Mouse (Mus musculus) CH12.LX (cell line): ENCODE measurements at regions not wholly inside any gene's neighbourhood (a gene's known extent, or its start where the extent isn't known, plus 50 kb on each side); places are given as distances from the start of the nearest gene placed in this dataset.

Experiments used
- BHLHE40 ChIP-seq: IDR thresholded peaks from 2 replicates; pipeline ENCODE4 v1.6.1; 2011; ENCODE audit warnings: mild to moderate bottlenecking, low read depth, low read length, improper control_type of control experiment
- CHD2 ChIP-seq: IDR thresholded peaks from 2 replicates; pipeline ENCODE4 v1.6.1; 2011; ENCODE audit warnings: low read length, improper control_type of control experiment
- CTCF ChIP-seq, 2 experiments: IDR thresholded peaks in 1 of 2; conservative IDR thresholded peaks in 1 of 2; 2 replicates each; pipeline ENCODE4 v1.5.1; 2011 to 2012; ENCODE audit warnings: low read depth in 2 of 2, low read length in 2 of 2, improper control_type of control experiment in 1 of 2, inconsistent platforms in 1 of 2, mild to moderate bottlenecking in 1 of 2, moderate library complexity in 1 of 2
- EP300 ChIP-seq: IDR thresholded peaks from 2 replicates; pipeline ENCODE4 v1.6.1; 2011; ENCODE audit warnings: low read length, improper control_type of control experiment
- ETS1 ChIP-seq: conservative IDR thresholded peaks from 2 replicates; pipeline ENCODE4 v1.6.1; 2012; ENCODE audit warnings: low read depth, mild to moderate bottlenecking, inconsistent platforms, low read length, improper control_type of control experiment, moderate library complexity
- MAX ChIP-seq: IDR thresholded peaks from 2 replicates; pipeline ENCODE4 v1.6.1; 2011; ENCODE audit warnings: low read length, improper control_type of control experiment
- NELFE ChIP-seq: IDR thresholded peaks from 2 replicates; pipeline ENCODE4 v1.6.1; 2011; ENCODE audit warnings: low read depth, low read length, improper control_type of control experiment
- USF2 ChIP-seq: conservative IDR thresholded peaks from 2 replicates; pipeline ENCODE4 v1.6.1; 2011; ENCODE audit warnings: low read depth, low read length, improper control_type of control experiment
- ZC3H11A ChIP-seq: IDR thresholded peaks from 2 replicates; pipeline ENCODE4 v1.6.1; 2012; ENCODE audit warnings: low read depth, mild to moderate bottlenecking, inconsistent platforms, low read length, improper control_type of control experiment

GRCm38 (mm10) chr13:41694749-41695419 is 89.2 kb downstream of the Tmem170b start:
- TF ChIP-seq MAX (no peak), EP300 (no peak), CTCF (conservative IDR thresholded peaks at IDR 0.05 in 1 of 2, IDR thresholded peaks at IDR 0.05 in 1 of 2; ENCODE audit: low read depth in 2 of 2, low read length in 2 of 2) (no peak), ETS1 (no peak), CHD2 (no peak), NELFE (no peak), ZC3H11A (no peak), USF2 (no peak), BHLHE40 (no peak)
